Mouse (Mus musculus): Measurements from ENCODE around the gene Mrps30.
"Not testable (repeated sequence)": the region's sequence is repeated elsewhere in the genome, so short reads cannot be mapped to it uniquely, and the experiment has no call there.

DNA sequence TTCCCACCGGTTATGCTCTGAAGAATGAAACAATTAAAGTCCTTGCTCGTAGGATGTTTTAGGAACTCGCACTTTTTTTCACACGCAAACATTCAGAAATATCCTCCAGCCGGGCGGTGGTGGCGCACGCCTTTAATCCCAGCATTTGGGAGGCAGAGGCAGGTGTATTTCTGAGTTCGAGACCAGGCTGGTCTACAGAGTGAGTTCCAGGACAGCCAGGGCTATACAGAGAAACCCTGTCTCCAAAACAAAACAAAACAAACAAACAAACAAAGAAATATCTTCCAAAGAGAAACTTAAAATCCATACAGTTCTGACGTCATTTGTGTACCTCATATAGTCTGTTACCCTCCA lies 373 bp upstream of the Mrps30 start:
- not testable (repeated sequence) for TF ChIP-seq MAX (IDR thresholded peaks at IDR 0.05); CTCF (IDR thresholded peaks at IDR 0.05; ENCODE audit: control insufficient read depth, insufficient read depth, insufficient read length); MYOD1 (IDR thresholded peaks at IDR 0.05; ENCODE audit: control insufficient read depth, insufficient read length, low read depth); MYOG (IDR thresholded peaks at IDR 0.05; ENCODE audit: control insufficient read depth, extremely low read depth, insufficient read length); FOSL1 (IDR thresholded peaks at IDR 0.05; ENCODE audit: insufficient read depth, low read length, poor library complexity, severe bottlenecking); USF1 (IDR thresholded peaks at IDR 0.05; ENCODE audit: low read depth); CEBPB (IDR thresholded peaks at IDR 0.05; ENCODE audit: low read depth)

Data from C2C12 (cell line).